Mouse (Mus musculus): Measurements from ENCODE around the gene Akt1. TPM values are rescaled to one million over a fixed set of nuclear protein-coding genes. Genes with fewer than 3 reads are reported as not detected.

Akt1 gene
- total RNA-seq, 2 experiments from 2014 or later = 352 to 392 TPM

GRCm38 (mm10) chr12:112627097-112627881 lies 47.4 kb downstream of the Akt1 start:
- DNase-seq = no peak

GRCm38 (mm10) chr12:112626455-112626854 lies 48.2 kb downstream of the Akt1 start:
- no peak for DNase-seq

DNA sequence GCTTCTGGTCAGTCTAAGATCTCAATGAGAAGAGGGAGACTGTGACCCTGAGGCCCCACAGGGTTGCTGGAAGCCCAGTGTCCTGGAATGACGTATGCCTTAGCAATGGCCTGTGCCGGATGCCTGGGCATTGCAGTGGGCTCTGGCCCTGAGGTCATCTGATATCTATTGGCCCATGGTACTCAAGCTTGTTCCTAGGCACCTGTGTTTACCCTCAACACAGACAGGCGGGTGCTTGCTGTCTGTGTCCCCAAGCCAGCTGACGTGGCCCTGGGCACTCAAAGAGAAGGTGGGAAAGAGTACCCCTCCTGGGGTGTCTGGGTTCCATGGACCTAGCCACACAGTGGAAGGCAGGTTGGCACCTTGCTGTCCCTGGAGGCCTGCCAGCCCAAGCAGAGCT lies 49.0 kb downstream of the Akt1 start:
- DNase-seq = no peak

GRCm38 (mm10) chr12:112623742-112624141 lies 50.9 kb downstream of the Akt1 start:
- DNase-seq = peak; percentile 82

DNA sequence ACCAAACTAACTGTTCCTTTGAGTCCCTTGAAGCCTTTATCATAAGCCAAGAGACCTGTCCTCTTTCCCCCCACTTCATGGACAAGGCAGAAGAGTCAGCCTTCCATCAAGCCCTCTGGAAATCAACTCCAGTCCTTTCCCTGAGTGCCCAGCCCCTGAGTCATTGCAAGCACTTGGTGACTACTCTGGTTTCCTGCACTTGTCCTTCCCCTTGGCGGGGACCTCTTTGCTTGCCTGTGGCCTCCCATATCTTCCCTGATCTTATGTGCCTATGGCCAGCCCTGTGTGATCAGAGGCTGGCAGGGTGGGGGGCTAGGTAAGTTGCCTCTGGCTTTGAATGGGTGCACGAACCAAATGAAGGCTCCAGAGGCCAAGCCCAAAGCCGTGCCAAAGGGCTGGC lies 52.8 kb downstream of the Akt1 start:
- no peak for DNase-seq

- peak; percentile 46 for DNase-seq
These were observed 54.2 kb downstream of the Akt1 start for GRCm38 (mm10) chr12:112620354-112621061.

DNA sequence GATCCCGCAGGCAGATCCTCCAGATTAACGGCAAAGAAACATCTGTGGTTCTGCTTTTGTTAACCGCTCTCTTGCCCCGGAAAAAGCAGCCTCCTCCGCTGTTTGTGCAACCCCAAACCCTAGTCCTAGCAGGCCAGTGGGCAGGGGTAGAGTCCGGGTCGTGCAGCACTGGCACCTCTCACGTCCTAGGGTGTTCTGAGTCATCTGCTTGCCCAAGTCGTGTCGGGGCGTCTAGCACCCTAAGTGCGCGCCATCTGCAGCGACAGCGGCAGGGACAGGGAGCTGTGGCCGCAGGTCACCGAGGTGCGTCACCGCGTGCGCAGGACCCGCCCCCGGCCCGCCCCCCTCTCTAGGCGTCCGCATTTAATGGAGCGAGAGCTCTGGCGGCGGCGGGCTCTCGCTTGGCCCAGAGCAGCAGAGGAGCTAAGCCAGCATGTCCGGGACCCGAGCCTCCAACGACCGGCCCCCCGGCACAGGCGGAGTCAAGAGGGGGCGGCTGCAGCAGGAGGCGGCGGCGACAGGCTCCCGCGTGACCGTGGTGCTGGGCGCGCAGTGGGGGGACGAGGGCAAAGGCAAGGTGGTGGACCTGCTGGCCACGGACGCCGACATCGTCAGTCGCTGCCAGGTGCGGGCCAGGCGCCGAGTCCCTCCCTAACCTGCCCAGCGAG lies 54.9 kb downstream of the Akt1 start, which contains the start of gene Adssl1:
Gene Adssl1 (plus strand): TSS at position 360 of the 668 bp plus-strand sequence.
- DNase-seq = peak; percentile 81

GRCm38 (mm10) chr12:112618981-112619685 lies 55.6 kb downstream of the Akt1 start:
- DNase-seq = peak; percentile 66

DNA sequence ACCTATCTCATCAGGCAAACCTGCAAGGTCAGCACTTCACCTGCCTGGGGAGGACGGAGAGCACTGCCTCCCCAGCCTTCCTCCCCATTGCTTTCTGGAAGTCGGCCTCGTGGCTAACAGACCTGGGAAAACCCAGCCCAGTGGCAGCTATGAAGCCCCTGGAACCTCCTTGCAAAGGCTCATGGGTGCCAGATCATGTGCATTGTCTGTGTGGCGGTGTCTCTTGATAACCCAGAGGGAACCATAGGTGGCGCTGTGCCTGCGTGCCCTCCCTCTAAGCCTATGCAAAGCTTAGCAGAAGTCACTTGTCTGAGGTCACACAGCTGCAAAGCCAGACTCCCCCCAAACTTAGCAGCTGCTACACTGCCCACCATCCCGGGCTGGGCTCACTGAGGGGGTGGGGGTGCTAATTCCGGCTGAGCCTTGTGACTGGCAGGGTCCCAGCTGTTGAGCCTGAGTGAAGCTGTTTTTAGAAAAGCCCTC lies 56.7 kb downstream of the Akt1 start:
- peak; percentile 86 for DNase-seq

GRCm38 (mm10) chr12:112617184-112617583 lies 57.5 kb downstream of the Akt1 start:
- no peak for DNase-seq

- no peak for DNase-seq
These were observed 58.0 kb downstream of the Akt1 start for GRCm38 (mm10) chr12:112616668-112617067.

DNA sequence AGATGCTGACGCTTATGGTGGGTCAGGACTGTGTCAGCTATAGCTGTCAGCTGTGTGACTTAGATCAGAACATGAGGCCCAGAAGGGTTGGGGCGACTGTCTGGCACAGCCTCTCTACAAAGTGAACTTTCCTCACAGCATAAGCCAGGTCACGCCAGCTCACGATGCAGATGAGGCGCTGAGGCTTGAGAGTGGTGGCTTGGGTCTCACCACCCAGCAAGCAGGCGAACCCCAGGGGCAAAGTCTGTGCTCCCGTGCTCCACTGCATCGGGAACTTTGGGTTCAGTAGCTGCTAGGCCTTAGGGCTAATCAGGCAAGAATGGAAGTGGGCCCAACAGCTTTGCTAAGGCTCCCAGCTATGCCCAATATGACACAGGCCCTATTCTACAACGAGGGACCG lies 65.7 kb downstream of the Akt1 start:
- no peak for DNase-seq

DNA sequence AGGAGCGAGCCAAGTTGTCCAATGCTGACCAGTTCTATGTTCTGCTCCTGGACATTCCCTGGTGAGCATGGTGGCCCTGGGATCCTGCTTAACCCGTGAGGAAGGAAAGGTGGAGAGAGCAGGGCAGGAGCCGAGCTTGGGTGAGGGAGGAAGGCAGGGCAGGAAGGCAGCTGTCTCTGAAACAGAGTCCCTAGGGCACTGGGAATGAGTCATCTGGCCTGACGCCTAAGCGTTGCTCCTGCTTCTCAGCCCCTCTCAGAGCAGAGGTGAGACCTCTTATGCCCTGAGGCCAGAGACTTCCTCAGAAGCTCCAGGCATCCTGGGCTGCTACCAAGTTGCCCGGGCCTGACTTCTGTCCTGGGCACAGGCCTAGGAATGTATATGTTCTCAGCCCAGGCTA lies 67.7 kb downstream of the Akt1 start:
- DNase-seq = no peak

GRCm38 (mm10) chr12:112605766-112606165 lies 68.9 kb downstream of the Akt1 start:
- DNase-seq = peak; percentile 92

DNA sequence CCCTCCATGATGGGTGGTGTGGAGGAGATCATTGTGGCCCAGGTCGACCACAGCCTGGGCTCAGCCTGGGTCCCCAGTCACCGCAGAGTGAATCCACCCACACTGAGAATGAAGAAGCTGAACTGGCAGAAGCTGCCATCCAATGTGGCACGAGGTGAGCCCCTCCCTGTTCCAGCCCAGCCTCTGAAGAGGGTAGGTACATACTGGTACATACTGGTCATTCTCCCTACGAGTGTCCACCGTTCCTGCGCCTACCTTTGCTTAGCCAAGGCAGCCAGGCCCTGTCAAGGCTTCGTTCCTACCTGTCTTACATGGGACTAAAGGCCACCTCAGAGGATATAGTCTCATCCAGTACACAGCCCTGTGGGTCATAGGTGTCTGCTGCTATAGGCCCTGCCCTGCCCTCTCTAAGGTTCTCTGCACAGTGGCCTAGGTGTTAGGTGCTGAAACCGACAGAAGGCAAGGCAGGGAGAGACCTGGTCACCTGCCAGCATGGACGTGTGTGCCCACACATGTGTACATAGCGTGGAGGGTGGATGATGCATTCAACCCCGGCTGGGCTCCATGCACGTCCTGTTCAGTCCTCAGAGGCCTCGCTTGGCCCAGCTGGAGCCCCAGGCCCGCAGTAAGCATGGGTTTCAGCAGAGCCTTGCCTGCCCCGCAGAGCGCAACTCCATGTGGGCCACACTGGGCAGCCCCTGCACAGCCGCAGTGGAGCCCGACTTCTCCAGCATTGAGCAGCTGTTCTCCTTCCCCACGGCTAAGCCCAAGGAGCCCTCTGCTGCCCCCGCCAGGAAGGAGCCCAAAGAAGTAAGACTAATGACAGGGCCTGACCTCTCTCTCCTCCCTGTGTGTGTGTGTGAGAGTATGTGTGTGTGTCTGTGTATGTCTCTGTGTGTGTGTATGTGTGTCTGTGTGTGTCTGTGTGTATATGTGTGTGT lies 69.7 kb downstream of the Akt1 start:
- DNase-seq = peak; percentile 72

DNA sequence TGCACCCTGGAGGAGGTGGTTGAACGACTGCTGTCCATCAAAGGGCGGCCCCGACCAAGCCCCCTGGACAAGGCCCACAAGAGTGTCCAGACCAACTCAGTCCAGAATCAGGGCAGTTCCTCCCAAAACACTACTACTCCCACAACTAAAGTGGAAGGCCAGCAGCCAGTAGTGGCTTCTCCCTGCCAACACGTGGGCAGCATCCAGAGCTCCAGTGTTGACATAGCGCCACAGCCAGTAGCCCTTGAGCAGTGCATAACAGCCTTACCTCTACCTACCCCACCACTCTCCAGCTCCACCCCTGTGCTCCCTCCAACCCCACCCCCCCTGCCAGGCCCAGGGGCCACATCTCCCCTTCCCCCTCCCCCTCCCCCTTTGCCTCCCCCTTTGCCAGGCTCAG lies 70.7 kb downstream of the Akt1 start:
- no peak for DNase-seq

Small RNAs within 50 kb of the gene (microRNA-seq; reads per million reads assigned to microRNA genes)
- 1.8 to 2.8 reads per million in 2 experiments for gene Mir6939

Other genes starting within 250 kb of the Akt1 start
- gene A530016L24Rik, start 185.4 kb downstream of the Akt1 start, total RNA-seq (2021) = 10 to 100 TPM; 25.6 to 26.5 TPM
- gene Tmem179, start 158.1 kb downstream of the Akt1 start, total RNA-seq (2021) = under 1 TPM; 0.11 to 0.12 TPM
- gene Inf2, start 86.1 kb downstream of the Akt1 start, total RNA-seq (2021) = 10 to 100 TPM; 18.6 to 19.7 TPM
- gene Adssl1, start 54.8 kb downstream of the Akt1 start, total RNA-seq (2021) = 100 to 1,000 TPM; 135 to 137 TPM
- gene Siva1, start 30.2 kb downstream of the Akt1 start, total RNA-seq (2021) = 10 to 100 TPM; 39.9 to 43.2 TPM
- 10 to 100 TPM in 1 of 2 experiments, 1 to 10 TPM in 1; 10.0 to 10.1 TPM for gene Zbtb42, start 3.9 kb upstream of the Akt1 start, total RNA-seq (2021)
- 10 to 100 TPM; 13.1 to 14.1 TPM for gene Cep170b, start 45.6 kb upstream of the Akt1 start, total RNA-seq (2021)
- gene Pld4, start 85.8 kb upstream of the Akt1 start, total RNA-seq (2021) = 1 to 10 TPM; 3.4 to 4.1 TPM
- 10 to 100 TPM; 13.5 to 16.8 TPM for gene Ahnak2, start 127.8 kb upstream of the Akt1 start, total RNA-seq (2021)
- 1 to 10 TPM; 4.5 to 6.0 TPM for gene Clba1, start 134.1 kb upstream of the Akt1 start, total RNA-seq (2021)
- gene Cdca4, start 154.5 kb upstream of the Akt1 start, total RNA-seq (2021) = 10 to 100 TPM; 25.8 to 26.8 TPM
- under 1 TPM; 0.16 to 0.17 TPM for gene Gpr132, start 193.3 kb upstream of the Akt1 start, total RNA-seq (2021)

Data from heart, postnatal 4 days (tissue).